Mouse (Mus musculus): ENCODE data around the gene Ankrd52. TPM values are rescaled to one million over a fixed set of nuclear protein-coding genes. Genes with fewer than 3 reads are reported as not detected.

Gene Ankrd52
- polyA plus RNA-seq, 1 experiment, result 27.4 TPM

DNA sequence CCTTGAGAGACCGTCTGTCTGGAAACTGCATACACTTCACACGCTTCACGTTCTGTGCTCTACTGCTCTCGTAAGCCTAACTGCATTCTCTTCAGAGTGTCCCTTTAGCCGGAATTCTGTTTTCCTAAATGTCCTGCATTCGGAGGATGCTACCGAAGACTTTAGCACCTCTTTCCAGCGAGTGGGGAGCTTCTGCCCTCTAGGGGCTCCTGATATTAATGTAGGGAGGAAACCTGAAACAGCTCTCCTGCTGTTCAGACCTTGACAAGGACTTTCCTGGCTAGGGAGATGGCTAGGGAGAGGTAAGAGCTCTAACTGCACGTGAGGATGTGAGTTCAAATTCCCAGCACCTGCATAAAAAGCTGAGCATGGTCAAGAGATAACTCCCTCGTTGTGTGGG lies 63.5 kb downstream of the Ankrd52 start:
- no peak for DNase-seq (ENCODE audit: low read depth)

- no peak for DNase-seq (ENCODE audit: low read depth)
These were observed 64.6 kb downstream of the Ankrd52 start for GRCm38 (mm10) chr10:128441324-128442119.

DNA sequence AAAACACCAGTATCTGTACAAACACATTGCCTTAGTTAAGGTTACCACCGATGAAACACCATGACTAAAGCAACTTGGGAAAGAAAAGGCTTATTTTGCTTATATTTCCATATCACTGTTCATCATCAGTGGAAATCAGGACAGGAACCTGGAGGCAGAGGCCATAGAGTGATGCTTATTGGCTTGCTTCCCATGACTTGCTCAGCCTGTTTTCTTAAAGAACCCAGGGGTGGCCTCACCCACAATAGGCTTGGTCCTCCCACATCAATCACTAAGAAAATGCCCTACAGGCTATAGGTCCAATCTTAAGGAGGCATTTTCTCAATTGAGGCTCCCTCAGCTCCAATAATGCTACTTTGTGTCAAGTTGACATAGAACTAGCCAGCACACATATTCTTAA lies 65.8 kb downstream of the Ankrd52 start:
- DNase-seq (ENCODE audit: low read depth), result no peak

DNA sequence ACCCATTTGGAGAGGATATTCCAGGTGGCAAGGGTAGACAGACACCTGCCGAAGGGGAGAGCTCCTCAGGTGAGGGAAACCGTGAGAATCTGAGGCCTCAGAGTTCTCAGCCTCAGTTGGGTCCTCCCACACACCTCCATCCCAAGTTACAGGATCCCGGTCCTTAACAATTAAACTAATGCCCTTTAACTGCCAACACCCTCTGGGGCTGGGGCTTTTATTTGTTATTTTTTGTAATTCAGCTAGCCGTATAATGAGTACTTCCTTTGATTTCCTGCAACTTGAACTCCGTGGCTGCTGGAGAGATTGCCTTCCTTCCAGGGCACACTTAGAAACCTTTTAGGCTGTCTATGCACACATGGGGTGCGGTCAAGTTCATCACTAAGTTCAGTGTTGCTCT lies 67.4 kb downstream of the Ankrd52 start:
- DNase-seq (ENCODE audit: low read depth), result no peak

DNA sequence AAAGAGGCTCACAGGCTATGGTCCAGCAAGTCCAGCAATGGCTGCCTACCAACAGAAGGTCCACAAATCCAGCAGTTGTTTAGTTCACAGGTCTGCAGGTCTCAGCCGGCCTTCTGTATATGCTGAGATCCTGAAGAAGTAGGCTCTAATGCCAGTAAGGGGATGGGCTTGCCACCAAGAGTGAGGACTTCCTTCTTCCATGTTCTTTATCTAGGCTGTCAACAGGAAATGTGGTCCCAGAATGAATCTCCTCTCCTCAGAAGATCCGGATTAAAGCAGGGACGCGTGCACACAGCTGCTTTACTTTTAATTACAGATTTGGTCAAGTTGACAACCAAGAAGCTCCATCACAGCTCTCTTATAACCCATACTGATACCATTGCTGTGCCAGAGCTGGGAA lies 68.5 kb downstream of the Ankrd52 start:
- DNase-seq (ENCODE audit: low read depth), result no peak

DNA sequence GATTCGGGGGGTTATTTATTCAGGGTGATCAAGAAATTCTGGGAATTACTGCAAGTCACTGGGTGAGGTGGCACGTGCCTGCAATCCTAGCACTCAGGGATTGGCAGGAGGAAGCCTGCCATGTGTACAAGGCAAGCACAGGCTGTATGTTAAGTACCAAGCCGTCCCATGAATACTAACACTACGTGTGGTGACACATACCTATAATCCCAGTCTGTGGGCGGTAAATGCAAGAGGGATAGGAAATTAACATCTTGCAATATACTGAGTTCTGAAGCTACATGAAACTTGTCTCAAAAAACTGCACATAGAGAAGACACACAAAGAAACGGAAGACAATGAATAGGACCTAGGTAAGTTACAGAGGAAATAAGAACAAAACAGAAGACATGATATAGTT lies 74.1 kb downstream of the Ankrd52 start:
- DNase-seq (ENCODE audit: low read depth), result peak; percentile 92

GRCm38 (mm10) chr10:128454471-128454870 lies 77.6 kb downstream of the Ankrd52 start:
- no peak for DNase-seq (ENCODE audit: low read depth)

GRCm38 (mm10) chr10:128455280-128455679 lies 78.4 kb downstream of the Ankrd52 start:
- DNase-seq (ENCODE audit: low read depth), result no peak

GRCm38 (mm10) chr10:128457676-128458075 lies 80.8 kb downstream of the Ankrd52 start:
- DNase-seq (ENCODE audit: low read depth), result no peak

Other genes starting within 250 kb of the Ankrd52 start
- 124 and 125 TPM in 2 replicates for gene Rbms2, start 196.8 kb upstream of the Ankrd52 start, polyA plus RNA-seq (2012; rRNA removed)
- gene Gls2, start 182.7 kb upstream of the Ankrd52 start, polyA plus RNA-seq (2012; rRNA removed), result 2.7 and 2.8 TPM in 2 replicates
- 9.1 and 12.2 TPM in 2 replicates for gene Spryd4, start 165.3 kb upstream of the Ankrd52 start, polyA plus RNA-seq (2012; rRNA removed)
- not detected in 2 replicates for gene Mip, start 151.3 kb upstream of the Ankrd52 start, polyA plus RNA-seq (2012; rRNA removed)
- 3.5 and 3.6 TPM in 2 replicates for gene Timeless, start 145.1 kb upstream of the Ankrd52 start, polyA plus RNA-seq (2012; rRNA removed)
- gene Apon, start 123.0 kb upstream of the Ankrd52 start, polyA plus RNA-seq (2012; rRNA removed), result 0.75 TPM in 1 of 2 replicates, not detected in the other
- gene Apof, start 108.4 kb upstream of the Ankrd52 start, polyA plus RNA-seq (2012; rRNA removed), result 0.14 and 2.2 TPM in 2 replicates
- 29.0 and 31.4 TPM in 2 replicates for gene Stat2, start 106.6 kb upstream of the Ankrd52 start, polyA plus RNA-seq (2012; rRNA removed)
- gene Il23a, start 78.4 kb upstream of the Ankrd52 start, polyA plus RNA-seq (2012; rRNA removed), result 0.34 TPM in 1 of 2 replicates, not detected in the other
- 22.9 and 23.6 TPM in 2 replicates for gene Pan2, start 73.8 kb upstream of the Ankrd52 start, polyA plus RNA-seq (2012; rRNA removed)
- gene Cnpy2, start 54.7 kb upstream of the Ankrd52 start, polyA plus RNA-seq (2012; rRNA removed), result 96.7 and 103 TPM in 2 replicates
- gene Cs, start 39.4 kb upstream of the Ankrd52 start, polyA plus RNA-seq (2012; rRNA removed), result 252 and 282 TPM in 2 replicates
- gene Coq10a, start 8.1 kb upstream of the Ankrd52 start, polyA plus RNA-seq (2012; rRNA removed), result 63.0 and 63.8 TPM in 2 replicates
- 0.27 and 0.38 TPM in 2 replicates for gene Slc39a5, start 24.1 kb downstream of the Ankrd52 start, polyA plus RNA-seq (2012; rRNA removed)
- 29.8 and 32.6 TPM in 2 replicates for gene Nabp2, start 34.4 kb downstream of the Ankrd52 start, polyA plus RNA-seq (2012; rRNA removed)
- 35.3 and 38.9 TPM in 2 replicates for gene Rnf41, start 34.5 kb downstream of the Ankrd52 start, polyA plus RNA-seq (2012; rRNA removed)
- gene Smarcc2, start 82.1 kb downstream of the Ankrd52 start, polyA plus RNA-seq (2012; rRNA removed), result 92.5 and 115 TPM in 2 replicates
- 1,302 and 1,405 TPM in 2 replicates for gene Myl6, start 117.0 kb downstream of the Ankrd52 start, polyA plus RNA-seq (2012; rRNA removed)
- 4.3 and 5.5 TPM in 2 replicates for gene Myl6b, start 121.6 kb downstream of the Ankrd52 start, polyA plus RNA-seq (2012; rRNA removed)
- 135 and 140 TPM in 2 replicates for gene Esyt1, start 148.8 kb downstream of the Ankrd52 start, polyA plus RNA-seq (2012; rRNA removed)
- gene Zc3h10, start 170.7 kb downstream of the Ankrd52 start, polyA plus RNA-seq (2012; rRNA removed), result 11.8 and 13.0 TPM in 2 replicates
- 2,438 and 2,660 TPM in 2 replicates for gene Rpl41, start 172.2 kb downstream of the Ankrd52 start, polyA plus RNA-seq (2012; rRNA removed)
- gene Pa2g4, start 188.9 kb downstream of the Ankrd52 start, polyA plus RNA-seq (2012; rRNA removed), result 22.1 and 27.5 TPM in 2 replicates
- gene Erbb3, start 212.5 kb downstream of the Ankrd52 start, polyA plus RNA-seq (2012; rRNA removed), result 30.3 and 42.5 TPM in 2 replicates
- gene Rps26, start 249.6 kb downstream of the Ankrd52 start, polyA plus RNA-seq (2012; rRNA removed), result 1,272 and 1,645 TPM in 2 replicates